7 mouse cellular contexts compared by ENCODE assay signal in the genomic region with DNA sequence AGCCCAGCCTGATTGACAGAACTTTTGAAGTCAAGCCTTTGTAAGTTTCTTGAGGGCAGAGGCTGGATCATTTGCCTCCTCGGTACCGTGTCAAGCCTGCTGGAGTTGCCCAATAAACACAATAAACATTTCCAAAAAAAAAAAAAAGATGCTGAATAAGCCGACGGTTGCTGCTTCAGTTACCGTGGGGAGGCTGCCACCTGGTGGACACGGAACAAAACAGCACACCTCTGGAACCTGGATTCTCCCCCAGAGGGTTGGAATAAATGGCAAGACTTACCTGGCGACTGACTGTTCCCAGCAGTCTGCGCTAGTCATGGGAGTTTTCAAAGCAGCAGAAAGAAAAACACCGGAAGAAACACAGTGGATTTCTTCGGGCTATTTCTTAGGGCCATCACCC.
DNase-seq lines count a peak whose midpoint lies in the region; TF ChIP-seq lines count a peak whose summit lies in the region.

No protein-coding gene starts in this region.

- intact Hi-C loops in gastrocnemius, postnatal 14 days (cut with DNase I; ENCODE audit: low total_unique reads), result loop anchor here (5.0 kb wide), 1 partner anchor 133 kb away; no protein-coding TSS in a partner anchor

- H3K4me1 ChIP-seq in E14TG2a.4 (replicated peaks; ENCODE audit: low read depth, low read length), result 0 out of 2 replicates have a peak, but pooled peaks cover 7% of the 10 kb centered on the region

- no peaks in the 10 kb centered on the region for H3K9me3 ChIP-seq in E14TG2a.4 (ENCODE audit: low read length)

- TF ChIP-seq CTCF in E14TG2a.4 (conservative IDR thresholded peaks at IDR 0.05; ENCODE audit: low read length), result peak; percentile 71

- no peak overlapping the region for H3K4me3 ChIP-seq in E14TG2a.4 (replicated peaks; ENCODE audit: low read length)

- DNase-seq in adipocyte (ENCODE audit: low spot score), result peak; percentile 75
- DNase-seq in cerebellum, postnatal 4 days (ENCODE audit: low spot score in 2 of 2), result peak; percentile 50 to 66
- DNase-seq in gastrocnemius, postnatal 14 days, result peak; percentile 37
- DNase-seq in kidney, postnatal 36 days, result peak; percentile 56 to 84
- peak; percentile 49 to 58 for DNase-seq in lung, adult 18-20 months
- peak; percentile 43 for DNase-seq in retina, postnatal 7 days (ENCODE audit: low read depth, low spot score)

- no peaks in the 10 kb centered on the region for H3K36me3 ChIP-seq in E14TG2a.4 (ENCODE audit: insufficient read depth, low read length)

- H3K27me3 ChIP-seq in E14TG2a.4 (ENCODE audit: insufficient read depth, low read length), result peaks cover 40% of the 10 kb centered on the region
